Mouse (Mus musculus) olfactory bulb, adult 2 months (tissue): ENCODE results near the gene Atp5b.

ENCODE experiments used
- CTCF ChIP-seq: fragments of 200-500 bp; IDR thresholded peaks from 2 replicates; pipeline ENCODE4 v1.5.1; 2012; ENCODE audit warnings: low read depth, mild to moderate bottlenecking, low read length, moderate library complexity; ENCODE audit not compliant: insufficient read depth
- POLR2A ChIP-seq: fragments of 200-500 bp; IDR thresholded peaks from 2 replicates; pipeline ENCODE4 v1.6.1; 2012; ENCODE audit warnings: mild to moderate bottlenecking, low read depth, low read length, moderate library complexity; ENCODE audit not compliant: insufficient read depth

DNA sequence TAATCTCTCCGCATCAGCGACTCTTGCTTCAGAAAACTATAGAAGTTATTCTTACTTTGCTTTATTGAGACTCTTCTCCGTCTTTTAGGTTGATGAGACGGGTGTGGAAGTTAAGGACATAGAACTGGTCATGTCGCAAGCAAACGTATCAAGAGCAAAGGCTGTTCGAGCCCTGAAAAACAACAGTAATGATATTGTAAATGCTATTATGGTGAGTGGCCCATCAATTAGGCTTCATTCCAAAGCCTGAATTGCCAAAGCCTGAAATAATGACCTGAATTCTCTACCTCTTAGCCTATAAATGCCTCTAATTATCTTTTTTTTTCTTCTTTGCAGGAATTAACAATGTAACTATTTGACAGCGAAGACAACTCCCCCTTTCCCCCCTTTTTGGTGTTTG lies 34.9 kb upstream of the Atp5b start:
- TF ChIP-seq POLR2A (no peak), CTCF (no peak)
